Mouse (Mus musculus) E14TG2a.4 (cell line): ENCODE measurements around the gene Slc16a12.

Source experiments
- CTCF ChIP-seq: conservative IDR thresholded peaks from 2 replicates; pipeline ENCODE4 v1.5.1; 2014; ENCODE audit warnings: low read length
- NANOG ChIP-seq: IDR thresholded peaks from 2 replicates; pipeline ENCODE4 v1.6.1; 2014; ENCODE audit warnings: borderline replicate concordance, low read length, mixed read lengths

- no peak for TF ChIP-seq NANOG
- no peak for TF ChIP-seq CTCF
Measured at GRCm38 (mm10) chr19:34715895-34716294, 31.2 kb downstream of the Slc16a12 start.
